Mouse (Mus musculus) layer of hippocampus, postnatal 36 days (tissue): ENCODE measurements at regions not wholly inside any gene's neighbourhood (a gene's known extent, or its start where the extent isn't known, plus 50 kb on each side); places are given as distances from the start of the nearest gene placed in this dataset.

Source experiments
- DNase-seq, 2 experiments: peaks; one replicate each; pipeline ENCODE4 v3.0.0; 2022

- DNase-seq: no peak
Observed at GRCm38 (mm10) chr1:151119566-151119965, 62.8 kb upstream of the Gm47985 start.

- DNase-seq: no peak
Observed at GRCm38 (mm10) chr1:151121686-151122085, 60.7 kb upstream of the Gm47985 start.

- no peak for DNase-seq
Observed at GRCm38 (mm10) chr1:151123964-151124363, 58.4 kb upstream of the Gm47985 start.

GRCm38 (mm10) chr1:151125028-151125659, 57.2 kb upstream of the Gm47985 start:
- DNase-seq: no peak

- DNase-seq: no peak
Observed at GRCm38 (mm10) chr1:151125764-151126485, 56.4 kb upstream of the Gm47985 start.

- DNase-seq: no peak
Observed at GRCm38 (mm10) chr1:151126756-151127155, 55.6 kb upstream of the Gm47985 start.

- no peak for DNase-seq
Observed at GRCm38 (mm10) chr1:151128005-151128404, 54.3 kb upstream of the Gm47985 start.

- no peak for DNase-seq
Observed at GRCm38 (mm10) chr1:151128955-151129354, 53.4 kb upstream of the Gm47985 start.

GRCm38 (mm10) chr1:151130036-151130435, 52.3 kb upstream of the Gm47985 start:
- no peak for DNase-seq

- DNase-seq: no peak
Observed at GRCm38 (mm10) chr1:151130845-151131626, 51.3 kb upstream of the Gm47985 start.

- DNase-seq: no peak
Observed at GRCm38 (mm10) chr1:151131627-151132284, 50.6 kb upstream of the Gm47985 start.
